Comparison of ENCODE assay signal across 25 mouse cellular contexts in the genomic region with DNA sequence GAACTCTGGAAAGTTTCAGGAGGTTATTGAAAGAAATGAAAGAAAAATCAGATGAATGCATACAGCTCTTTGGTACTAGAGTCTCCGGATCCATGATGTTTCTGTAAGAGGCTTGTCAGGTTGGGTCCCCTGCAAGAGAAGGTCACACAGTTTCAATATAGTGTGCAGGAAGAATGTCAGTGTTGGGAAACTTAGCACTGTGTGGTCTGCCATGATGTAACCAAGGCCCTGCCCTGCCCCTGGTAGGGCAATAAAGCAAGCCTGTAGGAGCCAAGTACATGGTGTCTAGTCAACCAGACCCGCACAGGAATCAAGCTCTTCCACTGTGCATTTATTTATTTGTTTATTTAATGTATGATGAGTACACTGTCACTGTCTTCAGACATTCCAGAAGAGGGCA. TPM values are rescaled to one million over a fixed set of nuclear protein-coding genes. Genes with fewer than 3 reads are reported as not detected.
"Had no signal": no experiment of that assay in that cellular context is flagged by ENCODE, and none has a peak within 500 bp of the region (broad histone marks: within the 10 kb centered on the region; RNA-seq: fewer than 3 reads in every experiment).

No protein-coding gene starts in this region.

- DNase-seq: forebrain, postnatal 0 days; gastrocnemius, postnatal 14 days; gastrocnemius, postnatal 36 days; heart, adult 2 months; heart, postnatal 10 days; heart, postnatal 4 days; kidney, adult 18-20 months; kidney, adult 8-10 months; kidney, postnatal 10 days; kidney, postnatal 25 days; kidney, postnatal 4 days had no signal

- H3K27ac ChIP-seq: heart, adult 2 months; hindbrain, embryonic 10.5 days; hindbrain, embryonic 12.5 days; hindbrain, embryonic 14.5 days; intestine, embryonic 15.5 days; layer of hippocampus, adult 2 months; left cerebral cortex, adult 2 months; limb, embryonic 10.5 days; limb, embryonic 12.5 days had no signal

- H3K36me3 ChIP-seq: heart, embryonic 12.5 days; hindbrain, embryonic 10.5 days; hindbrain, embryonic 12.5 days; intestine, embryonic 15.5 days; limb, embryonic 10.5 days; limb, embryonic 12.5 days had no signal

- H3K4me2 ChIP-seq: heart, embryonic 12.5 days; hindbrain, embryonic 12.5 days; hindbrain, embryonic 14.5 days; intestine, embryonic 15.5 days; limb, embryonic 12.5 days had no signal

- H3K27me3 ChIP-seq: hindbrain, embryonic 12.5 days had no signal

- H3K4me1 ChIP-seq: heart, embryonic 12.5 days; hindbrain, embryonic 10.5 days; hindbrain, embryonic 12.5 days; intestine, embryonic 15.5 days; limb, embryonic 10.5 days; limb, embryonic 12.5 days had no signal

- H3K9me3 ChIP-seq: heart, embryonic 12.5 days; hindbrain, embryonic 10.5 days; hindbrain, embryonic 12.5 days; intestine, embryonic 15.5 days; limb, embryonic 10.5 days; limb, embryonic 12.5 days had no signal

- H3K9ac ChIP-seq: forebrain, postnatal 0 days; heart, embryonic 12.5 days; hindbrain, embryonic 12.5 days; hindbrain, embryonic 14.5 days; intestine, embryonic 15.5 days; limb, embryonic 12.5 days had no signal

- ATAC-seq: forebrain, postnatal 0 days; hindbrain, embryonic 16.5 days; inflammation-experienced regulatory T-cells, adult 6 months; intestine, embryonic 15.5 days; intestine, postnatal 0 days had no signal

- H3K4me3 ChIP-seq: heart, adult 2 months; heart, embryonic 12.5 days; hindbrain, embryonic 10.5 days; hindbrain, embryonic 12.5 days; intestine, embryonic 15.5 days; layer of hippocampus, adult 2 months; left cerebral cortex, adult 2 months; limb, embryonic 10.5 days; limb, embryonic 12.5 days had no signal

RNA-seq across cellular contexts. Expression of a gene that starts 5.4 kb away (rescaled TPM):
- total RNA-seq: liver, adult 2 months had no signal
- polyA plus RNA-seq: heart, embryonic 16.5 days; inflammation-experienced regulatory T-cells, adult 6 months; liver, adult 2 months had no signal
